Mouse (Mus musculus) liver, embryonic 13.5 days (tissue): ENCODE data around the gene Nagk. TPM values are rescaled to one million over a fixed set of nuclear protein-coding genes. Genes with fewer than 3 reads are reported as not detected.

Experiments
- ATAC-seq: fragments of 200-750 bp; cut with Nextera tagmentation; 2 replicates; pipeline ENCODE4 v1.8.0; 2017; ENCODE audit warnings: low read depth, mild to moderate bottlenecking, moderate number of reproducible peaks, moderate library complexity
- DNase-seq: peaks from one replicate; pipeline ENCODE4 v3.0.0; 2022
- H3K27ac ChIP-seq: fragments of 300-500 bp; sonication (generic); 2 replicates; pipeline ENCODE4 v1.5.1; 2015; ENCODE audit warnings: moderate library complexity, mild to moderate bottlenecking, inconsistent platforms
- H3K27me3 ChIP-seq: fragments of 300-500 bp; sonication (generic); 2 replicates; pipeline ENCODE4 v1.6.1; 2015; ENCODE audit warnings: mild to moderate bottlenecking, inconsistent platforms
- H3K36me3 ChIP-seq: fragments of 300-500 bp; sonication (generic); 2 replicates; pipeline ENCODE4 v1.6.1; 2015; ENCODE audit warnings: mild to moderate bottlenecking, inconsistent platforms
- H3K4me1 ChIP-seq: fragments of 300-500 bp; sonication (generic); replicated peaks from 2 replicates; pipeline ENCODE4 v1.6.1; 2015; ENCODE audit warnings: inconsistent platforms
- H3K4me2 ChIP-seq: fragments of 300-500 bp; sonication (generic); 2 replicates; pipeline ENCODE4 v1.6.1; 2015; ENCODE audit warnings: inconsistent platforms, mild to moderate bottlenecking, moderate library complexity
- H3K4me3 ChIP-seq: fragments of 300-500 bp; sonication (generic); replicated peaks from 2 replicates; pipeline ENCODE4 v1.5.1; 2015; ENCODE audit warnings: mild to moderate bottlenecking, inconsistent platforms
- H3K9ac ChIP-seq: fragments of 300-500 bp; sonication (generic); 2 replicates; pipeline ENCODE4 v1.6.1; 2015; ENCODE audit warnings: mild to moderate bottlenecking, inconsistent platforms
- H3K9me3 ChIP-seq: fragments of 300-500 bp; sonication (generic); replicated peaks from 2 replicates; pipeline ENCODE4 v1.6.1; 2016; ENCODE audit warnings: inconsistent platforms
- WGBS: fragments of 180-500 bp; shearing (Covaris S2); methylation state at CpG from one replicate; pipeline ENCODE4 v1.1.7; 2015; ENCODE audit not compliant: insufficient replicate concordance; 5-methylcytosine and 5-hydroxymethylcytosine counted together
- polyA plus RNA-seq: library from polyadenylated mRNA; unstranded; fragments of >200 nt; fragmentation: Nextera tagmentation; extraction: Ambion mirVana; gene quantifications from 2 replicates; pipeline ENCODE4 v1.2.1, GENCODE M21; 2015

Gene Nagk
- polyA plus RNA-seq, result 13.4 and 14.3 TPM in 2 replicates

DNA sequence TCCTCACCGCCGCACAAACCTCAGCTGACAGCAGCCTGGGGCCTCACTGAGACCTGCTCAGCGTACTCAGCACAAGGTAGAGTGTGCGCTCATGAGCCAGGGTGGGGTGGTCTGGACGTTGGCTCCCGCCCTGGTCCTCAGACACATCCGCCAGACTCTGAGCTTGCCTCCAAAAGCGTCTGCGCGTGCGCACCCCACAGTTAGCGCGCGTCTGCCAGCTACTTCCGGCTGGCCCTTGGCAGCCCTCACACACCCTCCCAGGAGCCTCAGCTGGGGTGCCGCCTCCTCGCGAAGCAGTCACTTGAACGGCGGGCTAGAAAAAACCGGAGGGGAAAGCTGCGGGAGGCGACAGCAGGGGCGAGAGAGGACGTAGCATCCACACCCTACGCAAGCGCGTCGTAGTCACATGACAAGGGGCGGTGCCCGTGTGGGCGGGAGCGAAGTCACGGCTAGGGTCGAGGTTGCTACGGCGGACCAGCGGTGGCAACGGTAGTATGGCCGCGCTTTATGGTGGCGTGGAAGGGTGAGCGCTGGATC lies at the start of gene Nagk:
Gene Nagk, plus strand, starts transcription at position 223 of the 537 bp plus-strand sequence.
- Histone ChIP-seq H3K9me3 (no peaks in the 10 kb centered on the region), H3K9ac (peak within 1 kb of the TSS; percentile 76), H3K27ac (peak within 1 kb of the TSS; percentile 97), H3K27me3 (0 out of 2 replicates have a peak, but pooled peaks cover 4% of the 10 kb centered on the region), H3K4me1 (peaks cover 34% of the 10 kb centered on the region), H3K4me2 (peak within 1 kb of the TSS; percentile 95), H3K4me3 (peak within 1 kb of the TSS; percentile 74), H3K36me3 (no peaks in the 10 kb centered on the region; the same call in 1 of the 2 replicates)
- peak; percentile 94 for ATAC-seq
- peak; percentile 91 for DNase-seq
- under 1% methylated on average over 43 of the region's 43 CpGs for WGBS

DNA sequence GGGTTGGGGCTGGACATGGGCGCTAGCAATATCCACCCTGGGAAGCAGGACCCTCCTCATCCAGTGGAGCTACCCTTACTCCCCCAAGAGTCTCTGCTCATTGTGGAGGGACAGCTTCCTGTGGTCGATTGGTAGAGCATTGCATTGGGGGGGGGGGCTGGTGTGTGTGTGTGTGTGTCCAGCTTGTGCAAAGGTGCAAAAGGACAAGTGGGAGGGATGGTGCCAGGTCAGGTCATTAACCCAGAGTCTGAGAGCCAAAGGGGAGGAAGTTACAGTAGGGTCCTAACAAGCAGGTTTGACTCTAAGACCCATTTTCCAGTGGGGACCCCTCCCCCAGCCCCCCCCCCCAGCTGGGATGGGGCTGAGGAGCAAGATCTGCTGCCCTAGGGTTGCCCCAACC lies 49.3 kb upstream of the Nagk start:
- DNase-seq (no peak), ATAC-seq (no peak)
- Histone ChIP-seq H3K36me3 (no peaks in the 10 kb centered on the region), H3K9ac (no peak overlapping the region), H3K4me2 (no peak overlapping the region), H3K9me3 (no peaks in the 10 kb centered on the region), H3K27ac (no peak overlapping the region), H3K4me1 (peaks cover 11% of the 10 kb centered on the region), H3K27me3 (peaks cover 11% of the 10 kb centered on the region; the same call in 1 of the 2 replicates), H3K4me3 (no peak overlapping the region)
- WGBS, result 41% methylated on average over 2 of the region's 2 CpGs

GRCm38 (mm10) chr6:83749286-83749685 lies 45.5 kb upstream of the Nagk start:
- Histone ChIP-seq H3K27ac (no peak overlapping the region), H3K9me3 (no peaks in the 10 kb centered on the region), H3K4me2 (no peak overlapping the region), H3K9ac (no peak overlapping the region), H3K27me3 (peaks cover 45% of the 10 kb centered on the region), H3K4me1 (0 out of 2 replicates have a peak, but pooled peaks cover 4% of the 10 kb centered on the region), H3K36me3 (no peaks in the 10 kb centered on the region), H3K4me3 (no peak overlapping the region)
- WGBS, result 52% methylated on average over 3 of the region's 3 CpGs
- ATAC-seq (no peak), DNase-seq (no peak)

- no peak overlapping the region for H3K4me3 ChIP-seq
- no peak overlapping the region for H3K27ac ChIP-seq
- H3K9me3 ChIP-seq, result no peaks in the 10 kb centered on the region
- H3K4me1 ChIP-seq, result 0 out of 2 replicates have a peak, but pooled peaks cover 3% of the 10 kb centered on the region
- H3K4me2 ChIP-seq, result no peak overlapping the region
- WGBS, result 6% methylated on average over 11 of the region's 11 CpGs
- ATAC-seq (no peak), DNase-seq (peak; percentile 21)
- H3K9ac ChIP-seq, result no peak overlapping the region
- no peaks in the 10 kb centered on the region for H3K36me3 ChIP-seq
- H3K27me3 ChIP-seq, result peaks cover 47% of the 10 kb centered on the region
Observed at GRCm38 (mm10) chr6:83750171-83750684, 44.6 kb upstream of the Nagk start.

- no peak for DNase-seq
- H3K27me3 ChIP-seq, result peaks cover 82% of the 10 kb centered on the region
- no peak overlapping the region for H3K9ac ChIP-seq
- no peaks in the 10 kb centered on the region for H3K4me1 ChIP-seq
- no peak overlapping the region for H3K27ac ChIP-seq
- no peak for ATAC-seq
- no peaks in the 10 kb centered on the region for H3K9me3 ChIP-seq
- no peaks in the 10 kb centered on the region for H3K36me3 ChIP-seq
- no peak overlapping the region for H3K4me2 ChIP-seq
- no peak overlapping the region for H3K4me3 ChIP-seq
- 69% methylated on average over 9 of the region's 9 CpGs for WGBS
Observed at GRCm38 (mm10) chr6:83756051-83756450, 38.7 kb upstream of the Nagk start.

- peaks cover 65% of the 10 kb centered on the region for H3K27me3 ChIP-seq
- H3K4me2 ChIP-seq, result peak within 1 kb of the TSS; percentile 55
- H3K4me1 ChIP-seq, result peaks cover 11% of the 10 kb centered on the region; the same call in 1 of the 2 replicates
- no peak for ATAC-seq
- H3K9ac ChIP-seq, result 0 out of 2 replicates have a peak within 1 kb of the TSS, but pooled peaks have one; percentile 9
- DNase-seq, result no peak
- H3K27ac ChIP-seq, result no peak within 1 kb of the TSS
- 37% methylated on average over 6 of the region's 6 CpGs for WGBS
- no peaks in the 10 kb centered on the region for H3K36me3 ChIP-seq
- H3K9me3 ChIP-seq, result no peaks in the 10 kb centered on the region
- peak within 1 kb of the TSS; percentile 27 for H3K4me3 ChIP-seq
Observed at GRCm38 (mm10) chr6:83762344-83762743, 32.4 kb upstream of the Nagk start, which contains the start of gene Ankrd53. Gene Ankrd53 (plus strand): TSS chr6:83762644.

DNA sequence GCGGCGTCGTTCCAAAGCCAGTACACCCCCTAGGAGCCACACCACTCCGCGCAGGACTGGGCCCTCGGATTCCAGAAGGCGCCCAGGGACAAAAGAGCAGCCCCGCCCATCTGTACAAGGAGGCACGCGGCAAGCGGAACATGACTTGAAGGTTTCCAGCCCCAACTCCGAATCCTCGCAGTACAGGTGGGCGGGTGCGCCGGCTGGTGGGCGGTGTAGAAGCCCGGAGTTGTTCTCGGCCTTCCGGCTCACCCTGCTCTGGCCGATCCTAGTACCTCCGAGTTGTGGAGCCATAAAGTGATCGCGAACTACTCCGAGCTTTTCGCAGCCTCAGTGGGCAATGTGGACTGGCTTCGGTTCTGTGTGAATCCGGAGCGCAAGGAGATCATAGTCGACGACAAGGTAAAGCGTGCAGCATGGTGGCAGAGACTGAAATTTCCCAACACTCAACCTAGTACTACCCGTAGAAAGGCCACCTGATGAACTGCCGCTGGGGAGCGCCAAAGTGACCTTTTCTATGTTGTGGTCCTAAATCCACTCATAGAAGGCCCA lies 31.8 kb upstream of the Nagk start:
- no peak for DNase-seq
- H3K27me3 ChIP-seq, result peaks cover 59% of the 10 kb centered on the region

DNA sequence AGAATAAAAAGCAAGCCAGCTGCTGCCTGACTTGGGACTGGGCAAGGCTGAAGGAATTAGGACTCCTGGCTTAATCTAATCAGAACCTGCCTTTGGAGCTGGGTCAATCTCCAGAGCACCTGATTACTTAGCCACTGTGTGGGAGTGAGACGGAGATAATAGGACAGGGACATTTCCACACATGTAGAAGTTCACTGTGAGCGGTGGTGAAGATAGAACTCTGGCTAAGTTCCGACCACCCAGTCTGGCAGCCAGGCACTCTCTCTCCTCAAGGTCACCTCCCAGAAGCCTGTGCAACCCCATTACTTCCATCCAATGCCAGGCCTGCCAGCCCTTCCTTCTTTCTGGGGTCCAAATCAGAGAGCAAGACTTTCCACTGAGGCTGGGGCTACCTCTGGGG lies 27.8 kb upstream of the Nagk start:
- Histone ChIP-seq H3K27ac (no peak overlapping the region), H3K27me3 (peaks cover 25% of the 10 kb centered on the region), H3K4me2 (no peak overlapping the region), H3K36me3 (peaks cover 37% of the 10 kb centered on the region), H3K9ac (no peak overlapping the region), H3K4me3 (no peak overlapping the region), H3K9me3 (no peaks in the 10 kb centered on the region), H3K4me1 (peaks cover 11% of the 10 kb centered on the region; the same call in 1 of the 2 replicates)
- DNase-seq (no peak), ATAC-seq (no peak)
- WGBS, result 72% methylated on average over 3 of the region's 3 CpGs

More for the DNA sequence above, 31.8 kb upstream of the Nagk start:
- Histone ChIP-seq H3K36me3 (no peaks in the 10 kb centered on the region), H3K4me1 (peaks cover 11% of the 10 kb centered on the region; the same call in 1 of the 2 replicates), H3K27ac (no peak overlapping the region), H3K9ac (0 out of 2 replicates have a peak overlapping the region, but pooled peaks have one; percentile 9), H3K4me2 (peak overlapping the region; percentile 55), H3K4me3 (peak overlapping the region; percentile 27), H3K9me3 (no peaks in the 10 kb centered on the region)
- 4% methylated on average over 35 of the region's 35 CpGs for WGBS
- peak; percentile 31; the same call in 1 of the 2 replicates for ATAC-seq

GRCm38 (mm10) chr6:83768485-83768884 lies 26.3 kb upstream of the Nagk start:
- Histone ChIP-seq H3K9me3 (no peaks in the 10 kb centered on the region), H3K27ac (no peak overlapping the region), H3K4me3 (no peak overlapping the region), H3K4me1 (peaks cover 6% of the 10 kb centered on the region), H3K36me3 (peaks cover 52% of the 10 kb centered on the region), H3K27me3 (peaks cover 10% of the 10 kb centered on the region), H3K9ac (no peak overlapping the region), H3K4me2 (no peak overlapping the region)
- no peak for ATAC-seq
- no peak for DNase-seq
- WGBS, result 62% methylated on average over 5 of the region's 5 CpGs

GRCm38 (mm10) chr6:83774126-83774525 lies 20.7 kb upstream of the Nagk start:
- H3K36me3 ChIP-seq, result peaks cover 44% of the 10 kb centered on the region
- WGBS, result 58% methylated on average over 9 of the region's 9 CpGs
- no peaks in the 10 kb centered on the region for H3K27me3 ChIP-seq
- no peaks in the 10 kb centered on the region for H3K9me3 ChIP-seq
- ATAC-seq, result no peak
- H3K27ac ChIP-seq, result peak overlapping the region; percentile 34; the same call in 1 of the 2 replicates
- peak overlapping the region; percentile 91 for H3K4me2 ChIP-seq
- DNase-seq, result no peak
- H3K9ac ChIP-seq, result peak overlapping the region; percentile 95
- H3K4me3 ChIP-seq, result peak overlapping the region; percentile 96
- H3K4me1 ChIP-seq, result peaks cover 28% of the 10 kb centered on the region

DNA sequence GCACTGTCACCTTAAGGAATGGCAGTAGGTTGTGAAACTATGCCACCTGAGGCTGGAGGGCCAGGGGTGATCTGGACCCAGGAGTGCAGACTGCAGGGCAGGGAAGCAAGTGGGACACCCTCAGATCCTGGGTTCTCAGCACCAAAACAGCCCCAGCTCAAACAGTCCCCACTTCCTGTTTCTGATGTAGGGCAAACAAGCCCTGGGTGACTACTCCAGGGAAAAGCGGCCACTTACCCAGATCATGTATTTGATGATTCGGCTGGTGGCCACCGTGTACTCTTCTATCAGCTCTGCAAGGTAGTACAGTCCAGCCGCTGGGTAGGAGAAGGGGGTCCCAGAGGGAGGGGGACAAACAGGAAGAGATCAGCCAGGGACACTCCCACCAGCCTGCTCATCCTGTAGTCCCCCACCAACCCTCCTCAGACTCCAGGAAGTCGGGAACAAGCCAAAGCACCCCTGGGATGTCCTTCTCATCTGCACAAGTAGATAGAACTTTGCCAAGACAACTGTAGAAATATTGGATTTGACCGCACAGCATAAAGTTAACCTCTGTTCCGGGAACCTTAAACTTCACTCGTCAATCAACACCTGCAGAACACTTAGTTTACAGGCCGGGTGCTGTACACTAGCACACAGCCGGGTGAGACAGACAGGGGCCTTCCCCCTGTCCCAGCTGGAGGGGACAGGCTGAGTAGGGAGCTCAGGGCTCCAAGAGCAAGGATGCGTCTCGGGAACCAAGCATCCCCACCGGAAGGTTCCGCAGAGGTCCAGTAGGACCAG lies 19.8 kb upstream of the Nagk start:
- ATAC-seq (peak; percentile 55), DNase-seq (peak; percentile 15)
- Histone ChIP-seq H3K9ac (peak overlapping the region; percentile 95), H3K4me1 (peaks cover 28% of the 10 kb centered on the region), H3K36me3 (peaks cover 35% of the 10 kb centered on the region), H3K4me3 (peak overlapping the region; percentile 96), H3K27me3 (no peaks in the 10 kb centered on the region), H3K27ac (peak overlapping the region; percentile 89), H3K9me3 (no peaks in the 10 kb centered on the region), H3K4me2 (peak overlapping the region; percentile 91)
- 1% methylated on average over 14 of the region's 14 CpGs for WGBS
